Mouse (Mus musculus) cortical plate, adult 2 months (tissue): Measurements from ENCODE around the gene Tdrd5. TPM values are rescaled to one million over a fixed set of nuclear protein-coding genes. Genes with fewer than 3 reads are reported as not detected.

Source experiments
- H3K27ac ChIP-seq: fragments of 200-500 bp; 2 replicates; pipeline ENCODE4 v1.5.1; 2012; ENCODE audit warnings: low read length, control low read depth, inconsistent platforms; ENCODE audit not compliant: insufficient read depth
- H3K4me1 ChIP-seq: fragments of 200-500 bp; 2 replicates; pipeline ENCODE4 v1.6.1; 2011; ENCODE audit warnings: low read length; ENCODE audit not compliant: control insufficient read depth, insufficient read depth
- H3K4me3 ChIP-seq: fragments of 200-500 bp; 2 replicates; pipeline ENCODE4 v1.5.1; 2011; ENCODE audit warnings: mild to moderate bottlenecking, low read length, control low read depth; ENCODE audit not compliant: insufficient read depth
- CTCF ChIP-seq: fragments of 200-500 bp; IDR thresholded peaks from 2 replicates; pipeline ENCODE4 v1.5.1; 2011; ENCODE audit warnings: mild to moderate bottlenecking, control low read depth, low read length; ENCODE audit not compliant: insufficient read depth; ENCODE audit errors: extremely low read depth
- POLR2A ChIP-seq: fragments of 200-500 bp; IDR thresholded peaks from 2 replicates; pipeline ENCODE4 v1.6.1; 2011; ENCODE audit warnings: mild to moderate bottlenecking, low read length, control low read depth; ENCODE audit not compliant: insufficient read depth; ENCODE audit errors: extremely low read depth
- polyA plus RNA-seq: library from polyadenylated mRNA; depleted of rRNA; stranded (reverse); fragments of >200 nt; gene quantifications from 2 replicates; pipeline ENCODE4 v1.2.3, GENCODE M21; 2012; rRNA removed

The Tdrd5 gene
- polyA plus RNA-seq: 1.7 and 1.9 TPM in 2 replicates

DNA sequence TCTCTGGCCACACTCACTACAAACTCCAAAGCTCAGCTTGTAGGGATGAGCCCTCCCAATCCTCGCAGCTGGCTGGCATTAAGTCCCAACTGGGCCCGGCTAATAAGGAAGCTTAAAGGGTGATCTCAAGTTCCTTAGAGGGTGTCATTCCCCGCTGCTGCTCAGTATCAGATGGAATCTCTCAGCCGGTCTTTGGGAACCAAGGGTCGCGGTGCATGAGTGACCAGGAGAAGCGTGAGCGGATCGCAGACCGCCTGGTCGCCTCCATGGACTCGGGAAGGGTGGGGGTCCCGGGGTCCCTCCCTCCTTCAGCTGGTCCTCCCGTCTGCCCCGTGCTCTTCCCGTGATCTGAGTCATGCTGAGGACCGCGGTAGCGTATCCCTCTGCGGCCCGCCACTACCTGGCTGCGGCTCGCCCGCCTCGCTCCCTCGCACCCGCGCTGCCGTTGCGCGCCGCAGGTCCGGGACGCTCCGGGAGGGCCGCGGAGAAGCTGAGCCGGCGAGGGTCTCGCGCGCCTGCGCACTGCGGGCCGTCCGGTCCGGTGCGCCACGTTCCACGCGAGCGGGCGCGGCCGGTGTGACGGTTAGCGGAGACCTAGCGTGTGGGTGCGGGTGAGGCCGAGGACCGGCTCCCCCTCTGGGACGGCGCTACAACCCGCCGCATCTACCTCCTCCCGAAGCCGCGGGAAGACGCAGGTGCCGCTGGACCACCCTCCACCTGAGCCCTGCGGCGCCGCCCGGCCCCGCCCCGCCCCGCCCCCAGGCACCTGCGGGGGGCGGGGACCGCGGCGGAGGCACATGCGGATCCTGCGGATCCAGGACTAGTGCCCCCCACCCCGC lies at the start of gene Tdrd5:
Gene Tdrd5, minus strand, starts transcription at position 754 of the 839 bp plus-strand sequence.
- Histone ChIP-seq H3K4me1 (no peaks in the 10 kb centered on the region), H3K27ac (no peak within 1 kb of the TSS), H3K4me3 (peak within 1 kb of the TSS; percentile 75)
- TF ChIP-seq POLR2A (no peak), CTCF (no peak)

DNA sequence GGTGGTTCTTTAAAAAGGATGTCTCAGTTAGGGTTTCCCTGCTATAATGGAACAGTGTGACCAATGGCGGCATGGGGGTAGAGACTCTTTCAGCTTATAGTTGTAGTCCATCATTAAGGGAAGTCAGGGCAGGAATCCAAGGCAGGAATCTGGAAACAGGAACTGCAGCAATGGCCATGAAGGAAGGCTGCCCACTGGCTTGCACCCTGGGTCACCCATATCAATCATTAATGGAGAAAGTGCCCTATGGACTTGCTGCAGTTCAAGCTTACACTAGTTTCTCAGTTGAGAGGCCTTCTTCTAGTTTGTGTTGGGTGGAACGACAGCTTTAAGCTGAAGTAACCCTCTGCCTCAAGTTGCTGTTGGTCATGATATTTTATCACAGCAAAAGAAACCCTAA lies 49.0 kb upstream of the Tdrd5 start:
- Histone ChIP-seq H3K4me3 (no peak overlapping the region), H3K27ac (no peak overlapping the region), H3K4me1 (no peaks in the 10 kb centered on the region)
- TF ChIP-seq POLR2A: no peak
- TF ChIP-seq CTCF: no peak

DNA sequence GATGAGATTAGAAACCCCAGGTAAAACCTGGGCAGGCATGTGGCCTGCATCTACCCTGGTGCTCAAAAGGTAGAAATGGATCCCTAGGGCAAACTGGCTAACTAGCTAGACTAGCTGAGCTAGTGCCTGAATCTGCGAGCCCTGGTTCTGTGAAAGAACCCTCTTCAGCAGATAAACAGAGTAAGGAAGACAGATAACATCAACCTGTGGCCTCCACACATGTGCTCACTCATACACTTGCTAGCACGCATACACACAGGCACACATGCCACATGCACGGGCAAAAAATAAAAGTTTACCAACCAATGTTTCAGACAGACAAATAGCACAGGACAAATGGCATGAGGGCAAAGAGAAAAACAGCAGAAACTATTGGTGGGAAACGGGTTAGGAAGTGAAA lies 47.0 kb upstream of the Tdrd5 start:
- Histone ChIP-seq H3K4me3 (no peak overlapping the region), H3K27ac (no peak overlapping the region), H3K4me1 (no peaks in the 10 kb centered on the region)
- no peak for TF ChIP-seq CTCF
- no peak for TF ChIP-seq POLR2A

DNA sequence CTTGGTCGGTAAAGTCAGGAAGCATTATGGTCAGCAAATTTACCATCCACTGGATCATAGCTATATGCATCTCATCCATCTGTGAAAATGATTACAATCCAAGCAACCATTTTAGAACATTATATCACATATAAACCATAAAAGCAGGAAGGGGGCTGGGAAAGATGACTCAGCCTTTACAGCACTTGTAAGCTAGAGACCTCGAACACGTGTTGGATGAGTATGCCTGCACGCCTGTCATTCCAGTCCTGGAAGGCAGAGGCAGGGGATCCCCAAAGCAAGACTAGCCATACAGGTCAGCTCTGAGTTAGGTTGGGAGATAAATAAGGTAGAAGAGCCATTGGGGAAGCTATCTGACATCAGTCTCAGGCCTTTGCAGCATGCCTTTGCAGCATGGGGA lies 45.6 kb upstream of the Tdrd5 start:
- Histone ChIP-seq H3K27ac (no peak overlapping the region), H3K4me3 (no peak overlapping the region), H3K4me1 (no peaks in the 10 kb centered on the region)
- no peak for TF ChIP-seq CTCF
- TF ChIP-seq POLR2A: no peak

DNA sequence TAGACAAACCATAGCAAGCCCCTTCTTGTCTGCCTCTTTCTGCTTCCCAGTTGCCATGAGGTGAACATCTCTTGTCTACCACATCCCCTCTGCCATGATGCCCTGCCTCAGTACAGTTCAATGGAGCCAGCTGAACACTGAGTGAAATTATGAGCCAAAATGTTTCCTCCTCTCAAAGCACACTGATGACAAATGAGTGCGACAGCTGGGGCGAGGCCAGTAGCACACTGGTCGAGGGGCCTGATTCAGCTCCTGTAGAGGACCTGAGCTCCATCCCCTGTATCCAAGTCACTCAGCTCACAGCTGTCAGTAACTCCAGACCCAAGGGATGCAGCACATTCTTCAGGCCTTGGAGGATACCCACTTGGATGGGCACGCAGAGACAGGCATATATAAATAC lies 42.2 kb upstream of the Tdrd5 start:
- TF ChIP-seq CTCF (no peak), POLR2A (no peak)
- H3K27ac ChIP-seq: no peak overlapping the region
- no peak overlapping the region for H3K4me3 ChIP-seq
- H3K4me1 ChIP-seq: no peaks in the 10 kb centered on the region

DNA sequence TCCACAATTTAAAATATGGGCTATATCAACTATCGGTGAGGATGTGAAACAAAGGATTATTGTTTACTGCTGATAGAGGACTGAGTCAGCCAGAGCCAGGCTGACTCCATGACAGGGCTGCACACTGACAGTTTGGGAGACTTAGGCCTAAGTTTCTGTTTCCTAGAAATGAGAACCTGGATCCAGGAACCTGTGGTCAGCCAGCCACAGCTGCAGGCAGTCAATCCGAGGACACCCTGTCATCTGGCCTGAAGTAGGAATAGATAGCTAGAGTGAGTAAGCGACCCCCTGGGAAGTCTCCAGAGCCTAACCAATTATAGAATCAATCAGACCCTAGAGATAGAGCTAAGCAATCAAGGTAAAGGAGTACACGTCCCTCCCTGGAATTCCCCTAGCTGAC lies 41.0 kb upstream of the Tdrd5 start:
- H3K27ac ChIP-seq: no peak overlapping the region
- H3K4me1 ChIP-seq: no peaks in the 10 kb centered on the region
- no peak overlapping the region for H3K4me3 ChIP-seq
- TF ChIP-seq CTCF (no peak), POLR2A (no peak)

DNA sequence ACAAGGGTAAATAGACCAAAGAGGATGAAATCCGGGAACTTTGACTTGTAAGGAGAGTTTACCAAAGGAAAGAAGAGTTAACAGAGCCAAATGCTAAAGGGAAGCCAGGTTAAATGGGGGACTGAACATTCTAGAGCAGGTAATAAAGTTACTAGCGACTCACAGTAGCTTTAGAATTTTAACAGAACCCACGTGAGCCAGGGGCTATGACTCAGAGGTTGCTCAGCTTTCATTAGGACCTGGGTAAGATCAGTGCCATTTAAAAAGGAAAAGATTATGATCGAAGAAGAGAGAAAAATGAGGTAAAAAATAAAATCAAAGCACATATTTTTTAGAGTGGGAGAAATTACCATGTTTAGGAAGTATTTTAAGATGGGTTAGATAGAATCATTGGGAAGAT lies 37.4 kb upstream of the Tdrd5 start:
- Histone ChIP-seq H3K4me1 (no peaks in the 10 kb centered on the region), H3K4me3 (no peak overlapping the region), H3K27ac (no peak overlapping the region)
- TF ChIP-seq CTCF: no peak

DNA sequence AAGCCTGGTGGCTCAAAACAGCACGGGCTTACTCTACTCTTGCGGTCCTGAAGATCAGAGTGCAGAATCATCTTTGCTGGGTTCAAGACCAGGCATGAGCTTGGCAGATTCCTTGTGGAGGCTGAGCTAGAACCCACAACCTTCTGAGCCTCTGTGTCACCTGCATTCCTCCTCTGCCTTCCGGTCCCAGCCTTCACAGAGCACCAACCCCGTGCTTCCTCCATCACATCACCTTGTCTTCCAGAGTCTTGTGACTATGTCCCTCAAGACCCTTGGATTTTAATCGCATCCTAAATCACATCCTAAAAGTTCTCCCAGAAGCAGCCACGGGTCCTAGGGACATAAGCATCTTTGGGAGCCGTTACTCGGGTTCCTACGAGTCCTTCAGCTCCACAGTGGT lies 19.7 kb upstream of the Tdrd5 start:
- TF ChIP-seq POLR2A (no peak), CTCF (no peak)
- no peaks in the 10 kb centered on the region for H3K4me1 ChIP-seq
- H3K4me3 ChIP-seq: no peak overlapping the region
- no peak overlapping the region for H3K27ac ChIP-seq

DNA sequence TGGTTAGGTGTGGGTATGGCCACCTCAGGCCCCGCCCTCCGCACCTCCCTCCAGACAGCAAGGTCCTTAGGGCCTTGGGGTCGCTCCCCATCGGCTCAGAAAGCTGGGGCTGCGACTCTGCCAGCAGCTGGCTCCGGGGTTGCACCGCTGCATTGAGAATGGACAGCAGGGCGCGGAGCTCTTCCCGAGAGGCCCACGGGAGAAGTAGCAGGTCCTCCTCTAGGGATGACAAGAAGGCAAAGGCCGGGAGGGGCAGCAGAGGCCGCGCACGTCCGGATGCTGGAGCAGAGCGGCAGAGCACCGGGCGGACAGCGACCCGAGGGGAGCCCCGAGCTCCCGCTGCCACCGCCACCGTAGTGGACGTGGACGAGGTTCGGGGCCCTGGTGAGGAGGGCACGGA lies 7.2 kb upstream of the Tdrd5 start, which contains the start of gene Nphs2:
Gene Nphs2, plus strand, starts transcription at position 98 of the 400 bp plus-strand sequence.
- Histone ChIP-seq H3K4me1 (no peaks in the 10 kb centered on the region), H3K27ac (no peak within 1 kb of the TSS), H3K4me3 (no peak within 1 kb of the TSS)
- TF ChIP-seq POLR2A: no peak
- no peak for TF ChIP-seq CTCF

DNA sequence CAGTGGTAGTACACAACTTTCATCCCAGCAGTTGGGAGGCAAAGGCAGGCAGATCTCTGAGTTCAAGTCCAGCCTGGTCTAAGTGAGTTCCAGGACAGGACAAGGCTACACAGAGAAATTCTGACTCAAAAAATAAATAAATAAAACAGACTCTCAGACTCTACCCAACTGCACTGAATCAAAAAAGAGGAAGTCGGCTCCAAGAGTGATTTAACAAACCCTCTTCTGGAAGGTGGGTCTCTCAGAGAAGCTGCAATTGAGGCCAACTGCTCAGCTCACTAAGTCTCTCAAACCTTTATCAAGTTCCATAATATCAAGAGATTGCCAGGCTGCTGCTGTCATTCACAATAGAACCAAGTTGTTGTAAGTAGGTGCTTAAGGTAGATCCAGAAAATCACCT lies 5.1 kb upstream of the Tdrd5 start:
- H3K4me1 ChIP-seq: no peaks in the 10 kb centered on the region
- H3K4me3 ChIP-seq: no peak overlapping the region
- no peak for TF ChIP-seq POLR2A
- TF ChIP-seq CTCF: no peak
- H3K27ac ChIP-seq: no peak overlapping the region
